Mouse (Mus musculus): Measurements from ENCODE around the gene Pou6f1.

GRCm38 (mm10) chr15:100614218-100614995, 14.6 kb upstream of the Pou6f1 start:
- no peak for TF ChIP-seq ZNF384 (IDR thresholded peaks at IDR 0.05; ENCODE audit: low read depth, low read length)
- 0 out of 4 replicates have a peak, but pooled peaks of 1 of the 2 experiments have one; percentile 1 for TF ChIP-seq CTCF (conservative IDR thresholded peaks at IDR 0.05 in 1 of 2, IDR thresholded peaks at IDR 0.05 in 1 of 2; ENCODE audit: low read depth in 2 of 2, low read length in 2 of 2)

Measured in CH12.LX (cell line).